Mouse (Mus musculus) induced T-regulatory cell, adult 2 months (primary cell): ENCODE data around the gene Ipo7.
"Not testable (repeated sequence)": the region's sequence is repeated elsewhere in the genome, so short reads cannot be mapped to it uniquely, and the experiment has no call there.

ENCODE experiments used
- DNase-seq: peaks from one replicate; pipeline ENCODE4 v3.0.0-alpha.2; 2012; ENCODE audit warnings: low read depth

The Ipo7 gene

GRCm38 (mm10) chr7:110018631-110019482 is 783 bp downstream of the Ipo7 start:
- peak; percentile 59 for DNase-seq

GRCm38 (mm10) chr7:110023553-110023952 is 5.5 kb downstream of the Ipo7 start:
- DNase-seq, result no peak

GRCm38 (mm10) chr7:110026594-110026993 is 8.5 kb downstream of the Ipo7 start:
- DNase-seq, result no peak

- no peak for DNase-seq
Measured at GRCm38 (mm10) chr7:110028826-110029225, 10.8 kb downstream of the Ipo7 start.

- DNase-seq, result no peak
Measured at GRCm38 (mm10) chr7:110030342-110030741, 12.3 kb downstream of the Ipo7 start.

GRCm38 (mm10) chr7:110057723-110058122 is 39.6 kb downstream of the Ipo7 start:
- not testable (repeated sequence) for DNase-seq

- DNase-seq, result peak; percentile 55
Measured at GRCm38 (mm10) chr7:110059092-110059785, 41.2 kb downstream of the Ipo7 start.

GRCm38 (mm10) chr7:110060106-110060668 is 42.1 kb downstream of the Ipo7 start:
- DNase-seq, result no peak

- no peak for DNase-seq
Measured at GRCm38 (mm10) chr7:110060669-110061198, 42.7 kb downstream of the Ipo7 start.

GRCm38 (mm10) chr7:110061199-110061751 is 43.2 kb downstream of the Ipo7 start, which contains the start of gene Zfp143:
TSS of gene Zfp143 (plus strand) at chr7:110061217.
- peak; percentile 100 for DNase-seq

GRCm38 (mm10) chr7:110061752-110062273 is 43.7 kb downstream of the Ipo7 start:
- DNase-seq, result no peak

- DNase-seq, result no peak
Measured at GRCm38 (mm10) chr7:110063731-110064130, 45.7 kb downstream of the Ipo7 start.

GRCm38 (mm10) chr7:110069070-110069469 is 51.0 kb downstream of the Ipo7 start:
- DNase-seq, result no peak

- no peak for DNase-seq
Measured at GRCm38 (mm10) chr7:110078168-110078567, 60.1 kb downstream of the Ipo7 start.

GRCm38 (mm10) chr7:110083386-110084165 is 65.5 kb downstream of the Ipo7 start:
- peak; percentile 83 for DNase-seq

- no peak for DNase-seq
Measured at GRCm38 (mm10) chr7:110085217-110085616, 67.1 kb downstream of the Ipo7 start.

- DNase-seq, result no peak
Measured at GRCm38 (mm10) chr7:110087914-110088313, 69.8 kb downstream of the Ipo7 start.

GRCm38 (mm10) chr7:110091670-110092069 is 73.6 kb downstream of the Ipo7 start:
- DNase-seq, result no peak

- no peak for DNase-seq
Measured at GRCm38 (mm10) chr7:110096332-110096731, 78.3 kb downstream of the Ipo7 start.

GRCm38 (mm10) chr7:110097106-110097793 is 79.2 kb downstream of the Ipo7 start:
- no peak for DNase-seq

GRCm38 (mm10) chr7:110100854-110101253 is 82.8 kb downstream of the Ipo7 start:
- DNase-seq, result no peak
